Mouse (Mus musculus): ENCODE results near the gene Ptprm. TPM values are rescaled to one million over a fixed set of nuclear protein-coding genes. Genes with fewer than 3 reads are reported as not detected.

Ptprm gene
- polyA plus RNA-seq, 1 experiment from 2014 or later: 24.7 TPM

GRCm38 (mm10) chr17:67340362-67340761 is 13.9 kb downstream of the Ptprm start:
- Histone ChIP-seq H3K9ac (no peak overlapping the region), H3K27me3 (no peaks in the 10 kb centered on the region), H3K9me3 (no peaks in the 10 kb centered on the region), H3K27ac (replicated peaks) (no peak overlapping the region), H3K4me3 (no peak overlapping the region), H3K4me2 (no peak overlapping the region), H3K4me1 (replicated peaks) (peaks cover 5% of the 10 kb centered on the region; the same call in 1 of the 2 replicates), H3K36me3 (no peaks in the 10 kb centered on the region)
- ATAC-seq (ENCODE audit: low FRiP score, low read depth): no peak
- WGBS: 74% methylated on average over 6 of the region's 6 CpGs

- no peak overlapping the region for H3K4me3 ChIP-seq
- H3K27me3 ChIP-seq: no peaks in the 10 kb centered on the region
- H3K9ac ChIP-seq: no peak overlapping the region
- WGBS: 96% methylated on average over 5 of the region's 5 CpGs
- peaks cover 5% of the 10 kb centered on the region; the same call in 1 of the 2 replicates for H3K4me1 ChIP-seq (replicated peaks)
- no peak overlapping the region for H3K4me2 ChIP-seq
- no peaks in the 10 kb centered on the region for H3K9me3 ChIP-seq
- no peak overlapping the region for H3K27ac ChIP-seq (replicated peaks)
- no peak for ATAC-seq (ENCODE audit: low FRiP score, low read depth)
- H3K36me3 ChIP-seq: no peaks in the 10 kb centered on the region
Measured at GRCm38 (mm10) chr17:67339569-67339968, 14.7 kb downstream of the Ptprm start.

DNA sequence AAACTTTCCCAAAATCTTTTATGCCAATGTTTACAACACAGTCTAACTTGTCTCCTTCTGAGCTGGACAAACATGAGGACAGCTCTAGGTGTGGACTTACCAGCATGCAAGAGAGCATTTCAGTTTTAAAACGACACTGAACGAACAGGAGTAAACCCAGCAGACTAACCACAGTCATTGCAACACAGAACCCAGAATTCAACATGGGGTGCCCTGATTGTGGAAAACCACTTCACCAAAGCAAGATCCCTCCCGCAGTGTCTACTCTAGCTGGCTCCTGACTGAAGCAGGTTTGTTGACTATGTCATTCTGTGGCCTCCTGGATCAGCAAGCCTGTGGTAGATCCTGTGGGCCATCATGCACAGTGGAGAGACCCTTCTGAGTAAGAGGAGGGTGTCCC is 19.9 kb downstream of the Ptprm start:
- H3K9me3 ChIP-seq: no peaks in the 10 kb centered on the region
- no peak for ATAC-seq (ENCODE audit: low FRiP score, low read depth)
- WGBS: 92% methylated on average over 3 of the region's 3 CpGs
- no peaks in the 10 kb centered on the region for H3K4me1 ChIP-seq (replicated peaks)
- H3K27me3 ChIP-seq: no peaks in the 10 kb centered on the region
- no peak overlapping the region for H3K4me2 ChIP-seq
- H3K27ac ChIP-seq (replicated peaks): no peak overlapping the region
- no peak overlapping the region for H3K4me3 ChIP-seq
- no peak overlapping the region for H3K9ac ChIP-seq
- no peaks in the 10 kb centered on the region for H3K36me3 ChIP-seq

DNA sequence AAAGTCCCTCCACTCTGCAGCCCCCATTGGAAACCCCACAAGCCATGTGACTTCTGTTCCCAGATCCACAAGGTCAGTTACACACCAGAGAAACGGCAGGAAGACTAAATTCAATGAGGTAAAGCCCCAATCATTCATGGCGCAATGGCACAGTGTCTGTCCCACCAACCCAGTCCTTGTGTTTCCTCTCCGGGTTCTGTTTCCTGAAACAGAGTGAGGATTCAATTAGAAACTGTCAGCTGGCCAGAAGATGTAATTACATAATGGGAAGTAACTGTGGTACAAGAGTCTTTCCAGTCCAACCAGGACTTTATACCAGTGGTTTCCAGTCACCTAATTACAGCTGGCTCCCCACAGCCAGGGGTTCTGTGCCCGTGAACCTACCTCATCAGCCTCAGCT is 24.8 kb downstream of the Ptprm start:
- Histone ChIP-seq H3K9ac (no peak overlapping the region), H3K9me3 (no peaks in the 10 kb centered on the region), H3K27me3 (no peaks in the 10 kb centered on the region), H3K27ac (replicated peaks) (no peak overlapping the region), H3K4me1 (replicated peaks) (peaks cover 17% of the 10 kb centered on the region), H3K4me3 (no peak overlapping the region), H3K36me3 (no peaks in the 10 kb centered on the region), H3K4me2 (no peak overlapping the region)
- 82% methylated on average over 4 of the region's 4 CpGs for WGBS
- no peak for ATAC-seq (ENCODE audit: low FRiP score, low read depth)

- H3K36me3 ChIP-seq: no peaks in the 10 kb centered on the region
- H3K27me3 ChIP-seq: no peaks in the 10 kb centered on the region
- H3K27ac ChIP-seq (replicated peaks): no peak overlapping the region
- no peak overlapping the region for H3K4me2 ChIP-seq
- peaks cover 28% of the 10 kb centered on the region for H3K4me1 ChIP-seq (replicated peaks)
- H3K9me3 ChIP-seq: no peaks in the 10 kb centered on the region
- no peak overlapping the region for H3K9ac ChIP-seq
- no peak overlapping the region for H3K4me3 ChIP-seq
- 26% methylated on average over 1 of the region's 1 CpGs for WGBS
- no peak for ATAC-seq (ENCODE audit: low FRiP score, low read depth)
Measured at GRCm38 (mm10) chr17:67324499-67324832, 29.8 kb downstream of the Ptprm start.

DNA sequence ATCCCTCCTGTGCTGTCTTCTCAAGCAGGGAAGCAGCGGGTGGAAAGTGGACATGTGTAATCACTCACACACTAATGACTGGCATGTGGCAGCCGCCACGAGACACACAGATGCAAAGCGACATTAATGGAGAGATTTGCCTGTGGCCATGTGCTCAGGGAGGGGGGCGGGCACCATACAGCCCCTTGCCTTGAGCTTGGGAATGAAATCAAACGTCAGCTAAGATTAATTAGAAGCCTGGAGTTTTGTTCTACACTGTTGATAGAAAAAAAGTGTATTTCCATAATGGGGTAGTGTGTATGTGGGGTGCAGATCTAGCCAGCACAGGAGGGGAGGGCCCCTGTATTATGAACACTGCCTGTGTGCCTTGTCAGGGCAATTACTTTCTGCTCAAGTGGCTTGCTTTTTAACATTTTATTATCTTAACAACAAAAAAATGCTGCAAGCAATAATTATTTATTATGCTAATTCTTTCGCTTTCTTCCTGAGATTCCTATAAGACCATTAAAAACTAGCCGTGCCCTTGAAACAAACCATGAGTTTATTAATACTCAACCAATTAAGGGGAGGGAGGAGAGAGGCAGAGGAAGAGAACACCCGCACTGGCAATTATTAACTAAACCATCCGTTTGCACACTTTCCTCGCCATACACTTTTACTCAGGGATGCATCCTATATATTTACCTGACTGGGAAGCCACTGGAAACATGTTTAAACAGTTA is 30.3 kb downstream of the Ptprm start:
- H3K4me2 ChIP-seq: no peak overlapping the region
- H3K27me3 ChIP-seq: no peaks in the 10 kb centered on the region
- H3K27ac ChIP-seq (replicated peaks): no peak overlapping the region
- ATAC-seq (ENCODE audit: low FRiP score, low read depth): peak; percentile 80
- WGBS: 27% methylated on average over 11 of the region's 11 CpGs
- no peak overlapping the region for H3K4me3 ChIP-seq
- H3K36me3 ChIP-seq: no peaks in the 10 kb centered on the region
- H3K9ac ChIP-seq: no peak overlapping the region
- H3K9me3 ChIP-seq: no peaks in the 10 kb centered on the region
- H3K4me1 ChIP-seq (replicated peaks): peaks cover 28% of the 10 kb centered on the region

- Histone ChIP-seq H3K4me2 (no peak overlapping the region), H3K36me3 (no peaks in the 10 kb centered on the region), H3K27ac (replicated peaks) (no peak overlapping the region), H3K4me3 (no peak overlapping the region), H3K9ac (no peak overlapping the region), H3K27me3 (no peaks in the 10 kb centered on the region), H3K4me1 (replicated peaks) (no peaks in the 10 kb centered on the region), H3K9me3 (no peaks in the 10 kb centered on the region)
- no peak for ATAC-seq (ENCODE audit: low FRiP score, low read depth)
- WGBS: 73% methylated on average over 4 of the region's 4 CpGs
Measured at GRCm38 (mm10) chr17:67314491-67315205, 39.6 kb downstream of the Ptprm start.

GRCm38 (mm10) chr17:67308421-67308820 is 45.8 kb downstream of the Ptprm start:
- no peak overlapping the region for H3K9ac ChIP-seq
- WGBS: 89% methylated on average over 3 of the region's 3 CpGs
- no peaks in the 10 kb centered on the region for H3K36me3 ChIP-seq
- no peak overlapping the region for H3K27ac ChIP-seq (replicated peaks)
- H3K4me2 ChIP-seq: no peak overlapping the region
- ATAC-seq (ENCODE audit: low FRiP score, low read depth): no peak
- H3K4me3 ChIP-seq: no peak overlapping the region
- H3K9me3 ChIP-seq: no peaks in the 10 kb centered on the region
- H3K27me3 ChIP-seq: no peaks in the 10 kb centered on the region
- 0 out of 2 replicates have a peak, but pooled peaks cover 3% of the 10 kb centered on the region for H3K4me1 ChIP-seq (replicated peaks)

GRCm38 (mm10) chr17:67306066-67306845 is 48.0 kb downstream of the Ptprm start:
- no peak for ATAC-seq (ENCODE audit: low FRiP score, low read depth)
- H3K36me3 ChIP-seq: no peaks in the 10 kb centered on the region
- H3K4me2 ChIP-seq: no peak overlapping the region
- no peak overlapping the region for H3K9ac ChIP-seq
- H3K4me3 ChIP-seq: no peak overlapping the region
- no peaks in the 10 kb centered on the region for H3K9me3 ChIP-seq
- peaks cover 13% of the 10 kb centered on the region for H3K4me1 ChIP-seq (replicated peaks)
- no peak overlapping the region for H3K27ac ChIP-seq (replicated peaks)
- no peaks in the 10 kb centered on the region for H3K27me3 ChIP-seq
- 71% methylated on average over 10 of the region's 10 CpGs for WGBS

- Histone ChIP-seq H3K27me3 (no peaks in the 10 kb centered on the region), H3K4me1 (replicated peaks) (peaks cover 13% of the 10 kb centered on the region), H3K4me3 (no peak overlapping the region), H3K9me3 (no peaks in the 10 kb centered on the region), H3K4me2 (no peak overlapping the region), H3K36me3 (no peaks in the 10 kb centered on the region), H3K27ac (replicated peaks) (no peak overlapping the region), H3K9ac (no peak overlapping the region)
- 74% methylated on average over 3 of the region's 3 CpGs for WGBS
- ATAC-seq (ENCODE audit: low FRiP score, low read depth): no peak
Measured at GRCm38 (mm10) chr17:67304831-67305230, 49.4 kb downstream of the Ptprm start.

DNA sequence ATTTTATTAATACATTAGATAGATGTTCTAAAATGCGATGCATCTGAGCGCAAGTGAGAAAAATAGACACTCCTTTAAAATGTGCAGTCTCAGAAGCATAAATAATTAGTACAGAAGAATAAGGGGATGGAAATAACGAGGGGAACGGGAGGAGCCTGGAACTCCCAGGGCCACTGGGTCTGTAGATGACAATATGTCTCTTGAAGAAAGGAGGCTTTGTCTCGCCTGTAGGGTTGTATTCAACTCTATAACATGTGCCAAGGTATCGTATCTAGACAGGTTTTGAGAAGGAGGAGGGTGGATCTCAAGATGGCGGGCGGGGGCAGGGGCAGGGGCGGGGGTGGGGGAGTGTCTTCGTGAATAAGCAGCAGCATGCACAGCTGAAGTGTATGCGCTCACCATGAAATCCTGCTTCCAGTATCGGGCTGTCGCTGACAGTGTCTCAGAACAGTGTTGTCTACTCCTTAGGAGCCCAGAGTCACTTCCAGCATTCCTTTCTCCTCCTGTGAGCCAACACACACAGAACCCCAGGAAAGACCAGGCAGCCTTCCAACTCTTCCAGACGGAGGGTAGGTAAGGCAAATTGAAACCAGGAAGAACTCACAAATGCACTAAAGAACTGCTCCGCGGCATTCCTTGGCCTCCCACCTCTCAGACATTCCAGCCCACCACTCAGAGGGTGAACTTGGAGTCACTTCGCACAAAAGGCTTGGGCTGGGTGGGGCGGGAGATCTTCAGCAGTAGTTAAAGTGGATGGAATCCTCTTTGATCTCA is 50.7 kb downstream of the Ptprm start:
- peaks cover 13% of the 10 kb centered on the region for H3K4me1 ChIP-seq (replicated peaks)
- H3K27ac ChIP-seq (replicated peaks): no peak overlapping the region
- H3K9me3 ChIP-seq: no peaks in the 10 kb centered on the region
- 72% methylated on average over 18 of the region's 18 CpGs for WGBS
- H3K4me2 ChIP-seq: no peak overlapping the region
- no peaks in the 10 kb centered on the region for H3K27me3 ChIP-seq
- H3K4me3 ChIP-seq: no peak overlapping the region
- H3K36me3 ChIP-seq: no peaks in the 10 kb centered on the region
- no peak; the same call in 1 of the 2 replicates for ATAC-seq (ENCODE audit: low FRiP score, low read depth)
- no peak overlapping the region for H3K9ac ChIP-seq

Measured in hindbrain, embryonic 15.5 days (tissue).